Mouse (Mus musculus): ENCODE data around the gene Ccdc51. TPM values are rescaled to one million over a fixed set of nuclear protein-coding genes. Genes with fewer than 3 reads are reported as not detected.
A peak's percentile ranks its signal among the peaks of the same experiment; 100 is the strongest.

Gene Ccdc51
- 5.1 and 5.2 TPM in 2 replicates for polyA plus RNA-seq (2012; rRNA removed)

- H3K4me3 ChIP-seq (ENCODE audit: extremely low read depth, insufficient read depth, insufficient read length) = peak within 1 kb of the TSS; percentile 66
- peak; percentile 60 for TF ChIP-seq POLR2A (IDR thresholded peaks at IDR 0.05; ENCODE audit: low read depth, low read length)
- no peak for TF ChIP-seq CTCF (IDR thresholded peaks at IDR 0.05; ENCODE audit: extremely low read depth, insufficient read depth, insufficient read length, insufficient replicate concordance)
- under 1% methylated on average over 37 of the region's 37 CpGs for WGBS
- peak within 1 kb of the TSS; percentile 63 for H3K27ac ChIP-seq (ENCODE audit: insufficient read depth, low read length)
- H3K27me3 ChIP-seq (ENCODE audit: control insufficient read depth, insufficient read depth, low read length) = no peaks in the 10 kb centered on the region
- H3K4me1 ChIP-seq (ENCODE audit: control insufficient read depth, insufficient read depth, insufficient read length) = peaks cover 4% of the 10 kb centered on the region; the same call in 1 of the 2 replicates
- peaks cover 4% of the 10 kb centered on the region; the same call in 1 of the 2 replicates for H3K36me3 ChIP-seq (ENCODE audit: control insufficient read depth, insufficient read depth, low read length)
- peak; percentile 68 to 85 for DNase-seq (ENCODE audit: low read depth in 1 of 2, low spot score in 2 of 2)
Observed at GRCm38 (mm10) chr9:109082124-109082800, at the start of gene Ccdc51, which contains the start of gene Tma7. TSS of gene Ccdc51 (plus strand) at chr9:109082493. TSS of gene Tma7 (minus strand) at chr9:109082587.

- TF ChIP-seq CTCF (IDR thresholded peaks at IDR 0.05; ENCODE audit: extremely low read depth, insufficient read depth, insufficient read length, insufficient replicate concordance) (no peak), POLR2A (IDR thresholded peaks at IDR 0.05; ENCODE audit: low read depth, low read length) (peak; percentile 78)
- WGBS = 1% methylated on average over 40 of the region's 40 CpGs
- H3K27ac ChIP-seq (ENCODE audit: insufficient read depth, low read length) = peak within 1 kb of the TSS; percentile 84
Observed at GRCm38 (mm10) chr9:109038086-109038895, 44.0 kb upstream of the Ccdc51 start, which contains the start of gene Shisa5. TSS of gene Shisa5 (plus strand) at chr9:109038565.

GRCm38 (mm10) chr9:109038901-109039364 is 43.4 kb upstream of the Ccdc51 start:
- no peak for TF ChIP-seq POLR2A (IDR thresholded peaks at IDR 0.05; ENCODE audit: low read depth, low read length)
- TF ChIP-seq CTCF (IDR thresholded peaks at IDR 0.05; ENCODE audit: extremely low read depth, insufficient read depth, insufficient read length, insufficient replicate concordance) = no peak
- H3K4me3 ChIP-seq (ENCODE audit: extremely low read depth, insufficient read depth, insufficient read length) = peak overlapping the region; percentile 92
- H3K4me1 ChIP-seq (ENCODE audit: control insufficient read depth, insufficient read depth, insufficient read length) = peaks cover 18% of the 10 kb centered on the region; the same call in 1 of the 2 replicates
- H3K36me3 ChIP-seq (ENCODE audit: control insufficient read depth, insufficient read depth, low read length) = no peaks in the 10 kb centered on the region
- no peaks in the 10 kb centered on the region for H3K27me3 ChIP-seq (ENCODE audit: control insufficient read depth, insufficient read depth, low read length)
- WGBS = 18% methylated on average over 8 of the region's 8 CpGs
- peak overlapping the region; percentile 84 for H3K27ac ChIP-seq (ENCODE audit: insufficient read depth, low read length)
- DNase-seq (ENCODE audit: low read depth in 1 of 2, low spot score in 2 of 2) = peak in 1 of 2 experiments; percentile 20

More at GRCm38 (mm10) chr9:109038086-109038895, 44.0 kb upstream of the Ccdc51 start, which contains the start of gene Shisa5:
- Histone ChIP-seq H3K27me3 (ENCODE audit: control insufficient read depth, insufficient read depth, low read length) (no peaks in the 10 kb centered on the region), H3K4me1 (ENCODE audit: control insufficient read depth, insufficient read depth, insufficient read length) (peaks cover 18% of the 10 kb centered on the region; the same call in 1 of the 2 replicates), H3K4me3 (ENCODE audit: extremely low read depth, insufficient read depth, insufficient read length) (peak within 1 kb of the TSS; percentile 92), H3K36me3 (ENCODE audit: control insufficient read depth, insufficient read depth, low read length) (no peaks in the 10 kb centered on the region)
- peak in 1 of 2 experiments; percentile 84 for DNase-seq (ENCODE audit: low read depth in 1 of 2, low spot score in 2 of 2)

- 76% methylated on average over 4 of the region's 4 CpGs for WGBS
- TF ChIP-seq CTCF (IDR thresholded peaks at IDR 0.05; ENCODE audit: extremely low read depth, insufficient read depth, insufficient read length, insufficient replicate concordance) = no peak
- no peak for TF ChIP-seq POLR2A (IDR thresholded peaks at IDR 0.05; ENCODE audit: low read depth, low read length)
- no peak for DNase-seq (ENCODE audit: low read depth in 1 of 2, low spot score in 2 of 2)
- no peaks in the 10 kb centered on the region for H3K36me3 ChIP-seq (ENCODE audit: control insufficient read depth, insufficient read depth, low read length)
- no peaks in the 10 kb centered on the region for H3K27me3 ChIP-seq (ENCODE audit: control insufficient read depth, insufficient read depth, low read length)
- peaks cover 18% of the 10 kb centered on the region; the same call in 1 of the 2 replicates for H3K4me1 ChIP-seq (ENCODE audit: control insufficient read depth, insufficient read depth, insufficient read length)
- H3K4me3 ChIP-seq (ENCODE audit: extremely low read depth, insufficient read depth, insufficient read length) = peak overlapping the region; percentile 92; the same call in 1 of the 2 replicates
- no peak overlapping the region for H3K27ac ChIP-seq (ENCODE audit: insufficient read depth, low read length)
Observed at GRCm38 (mm10) chr9:109039681-109040080, 42.6 kb upstream of the Ccdc51 start.

- Histone ChIP-seq H3K4me1 (ENCODE audit: control insufficient read depth, insufficient read depth, insufficient read length) (peaks cover 18% of the 10 kb centered on the region; the same call in 1 of the 2 replicates), H3K4me3 (ENCODE audit: extremely low read depth, insufficient read depth, insufficient read length) (no peak overlapping the region), H3K27me3 (ENCODE audit: control insufficient read depth, insufficient read depth, low read length) (no peaks in the 10 kb centered on the region), H3K36me3 (ENCODE audit: control insufficient read depth, insufficient read depth, low read length) (no peaks in the 10 kb centered on the region), H3K27ac (ENCODE audit: insufficient read depth, low read length) (no peak overlapping the region)
- TF ChIP-seq CTCF (IDR thresholded peaks at IDR 0.05; ENCODE audit: extremely low read depth, insufficient read depth, insufficient read length, insufficient replicate concordance) (no peak), POLR2A (IDR thresholded peaks at IDR 0.05; ENCODE audit: low read depth, low read length) (no peak)
- 85% methylated on average over 8 of the region's 8 CpGs for WGBS
- DNase-seq (ENCODE audit: low read depth in 1 of 2, low spot score in 2 of 2) = no peak
Observed at GRCm38 (mm10) chr9:109040216-109040615, 42.1 kb upstream of the Ccdc51 start.

- Histone ChIP-seq H3K27me3 (ENCODE audit: control insufficient read depth, insufficient read depth, low read length) (no peaks in the 10 kb centered on the region), H3K4me1 (ENCODE audit: control insufficient read depth, insufficient read depth, insufficient read length) (peaks cover 18% of the 10 kb centered on the region; the same call in 1 of the 2 replicates), H3K27ac (ENCODE audit: insufficient read depth, low read length) (no peak overlapping the region), H3K4me3 (ENCODE audit: extremely low read depth, insufficient read depth, insufficient read length) (no peak overlapping the region), H3K36me3 (ENCODE audit: control insufficient read depth, insufficient read depth, low read length) (peaks cover 1% of the 10 kb centered on the region; the same call in 1 of the 2 replicates)
- WGBS = 76% methylated on average over 6 of the region's 6 CpGs
- no peak for DNase-seq (ENCODE audit: low read depth in 1 of 2, low spot score in 2 of 2)
- no peak for TF ChIP-seq POLR2A (IDR thresholded peaks at IDR 0.05; ENCODE audit: low read depth, low read length)
- no peak for TF ChIP-seq CTCF (IDR thresholded peaks at IDR 0.05; ENCODE audit: extremely low read depth, insufficient read depth, insufficient read length, insufficient replicate concordance)
Observed at GRCm38 (mm10) chr9:109040906-109041305, 41.4 kb upstream of the Ccdc51 start.

Measured in spleen, adult 2 months (tissue).